Mouse (Mus musculus) C2C12 (cell line): Measurements from ENCODE around the gene Gpr63.

Experiments used
- CEBPB ChIP-seq: IDR thresholded peaks from one replicate; pipeline ENCODE4 v1.6.1; 2011; ENCODE audit warnings: low read depth, mild to moderate bottlenecking, control low read depth, moderate library complexity
- CTCF ChIP-seq: IDR thresholded peaks from one replicate; pipeline ENCODE4 v1.5.1; 2011; ENCODE audit not compliant: control insufficient read depth, insufficient read depth, insufficient read length
- FOSL1 ChIP-seq: IDR thresholded peaks from one replicate; pipeline ENCODE4 v1.8.0; 2011; ENCODE audit warnings: mild to moderate bottlenecking, low read length; ENCODE audit not compliant: poor library complexity, insufficient read depth, severe bottlenecking
- MAX ChIP-seq: IDR thresholded peaks from one replicate; pipeline ENCODE4 v1.6.1; 2011; ENCODE audit warnings: mild to moderate bottlenecking, control low read depth
- MYOD1 ChIP-seq: IDR thresholded peaks from one replicate; pipeline ENCODE4 v1.6.1; 2011; ENCODE audit warnings: low read depth; ENCODE audit not compliant: control insufficient read depth, insufficient read length
- MYOG ChIP-seq: IDR thresholded peaks from one replicate; pipeline ENCODE4 v1.6.1; 2011; ENCODE audit not compliant: control insufficient read depth, insufficient read length; ENCODE audit errors: extremely low read depth
- USF1 ChIP-seq: IDR thresholded peaks from one replicate; pipeline ENCODE4 v1.6.1; 2011; ENCODE audit warnings: low read depth, mild to moderate bottlenecking, control low read depth, moderate library complexity

DNA sequence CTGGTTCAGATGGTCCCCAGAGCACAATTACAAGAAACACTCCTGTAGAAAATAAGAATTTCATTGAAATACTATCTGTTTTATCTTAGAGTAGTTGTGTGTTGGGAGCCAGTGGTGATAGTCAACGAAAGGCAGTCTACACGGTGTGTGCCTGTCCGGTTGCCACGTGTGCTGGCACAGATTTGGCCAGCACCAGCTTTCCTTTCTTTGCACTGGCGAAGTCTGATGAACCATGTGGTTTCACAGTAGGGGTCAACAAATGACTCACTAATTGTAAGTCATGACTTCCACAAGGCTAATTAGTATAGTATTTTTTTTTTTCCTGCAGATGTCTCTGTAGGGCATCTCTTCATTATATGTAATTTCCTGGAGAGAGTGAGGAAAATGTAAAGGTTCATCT, 45.6 kb downstream of the Gpr63 start:
- TF ChIP-seq USF1 (no peak), CTCF (no peak), MAX (no peak), MYOD1 (no peak), MYOG (no peak), CEBPB (no peak), FOSL1 (no peak)
